In genomic region chr2:79696478-79697230, GRCm38 (mm10) we compare ENCODE assay signal across 18 mouse cellular contexts. TPM values are rescaled to one million over a fixed set of nuclear protein-coding genes. Genes with fewer than 3 reads are reported as not detected.
A peak's percentile ranks its signal among the peaks of the same experiment; 100 is the strongest.
DNase-seq lines count a peak whose midpoint lies in the region; ATAC-seq and TF ChIP-seq lines count a peak whose summit lies in the region.
"Had no signal": no experiment of that assay in that cellular context is flagged by ENCODE, and none has a peak within 500 bp of the region (broad histone marks: within the 10 kb centered on the region; RNA-seq: fewer than 3 reads in every experiment).

No protein-coding gene starts in this region.

- no peak for ATAC-seq in lung, postnatal 0 days
- ATAC-seq in neutrophil, adult 5-6 weeks (ENCODE audit: extremely low read depth, insufficient number of reproducible peaks, low FRiP score, poor library complexity, severe bottlenecking), result peak; percentile 46; the same call in 1 of the 2 replicates

- no peak overlapping the region for H3K27ac ChIP-seq in lung, postnatal 0 days (ENCODE audit: low read length)
- H3K27ac ChIP-seq: embryonic facial prominence, embryonic 13.5 days had no signal

- no peak for TF ChIP-seq EP300 in lung, postnatal 0 days (IDR thresholded peaks at IDR 0.05)

- H3K9ac ChIP-seq in lung, postnatal 0 days (replicated peaks; ENCODE audit: low read depth), result no peak overlapping the region
- H3K9ac ChIP-seq: embryonic facial prominence, embryonic 13.5 days had no signal

- H3K9me3 ChIP-seq in lung, postnatal 0 days (ENCODE audit: low read length), result no peaks in the 10 kb centered on the region
- H3K9me3 ChIP-seq: embryonic facial prominence, embryonic 13.5 days; megakaryocyte, embryonic 14.5 days had no signal

- H3K36me3 ChIP-seq in lung, postnatal 0 days (ENCODE audit: insufficient read depth, low read length), result no peaks in the 10 kb centered on the region
- H3K36me3 ChIP-seq: embryonic facial prominence, embryonic 13.5 days had no signal

- 78% methylated on average over 10 of the region's 10 CpGs for WGBS in lung, postnatal 0 days

- no peaks in the 10 kb centered on the region for H3K4me1 ChIP-seq in lung, postnatal 0 days (ENCODE audit: insufficient read depth, low read depth, low read length)
- H3K4me1 ChIP-seq: embryonic facial prominence, embryonic 13.5 days had no signal

- no peak overlapping the region for H3K4me3 ChIP-seq in lung, postnatal 0 days (ENCODE audit: low read depth, low read length)
- H3K4me3 ChIP-seq: embryonic facial prominence, embryonic 13.5 days; megakaryocyte, embryonic 14.5 days had no signal

- no peak overlapping the region for H3K4me2 ChIP-seq in lung, postnatal 0 days (replicated peaks; ENCODE audit: low read depth, low read length)
- H3K4me2 ChIP-seq: embryonic facial prominence, embryonic 13.5 days; liver, embryonic 11.5 days had no signal

- TF ChIP-seq CTCF in lung, postnatal 0 days (IDR thresholded peaks at IDR 0.05), result no peak

- DNase-seq in lung, postnatal 0 days (ENCODE audit: low spot score), result peak; percentile 28
- no peak for DNase-seq in lung, postnatal 10 days
- DNase-seq in NIH3T3 (ENCODE audit: low read depth), result peak; percentile 57
- peak; percentile 35 for DNase-seq in fibroblast of lung, adult 2 months (ENCODE audit: low read depth)
- DNase-seq in adrenal gland, adult 18-20 months (ENCODE audit: low spot score in 2 of 2), result no peak
- no peak for DNase-seq in left cerebral cortex, adult 18-20 months (ENCODE audit: low spot score in 2 of 2)
- DNase-seq: adrenal gland, adult 2 months; cerebellum, postnatal 36 days; kidney, adult 9 months had no signal

- no peaks in the 10 kb centered on the region for H3K27me3 ChIP-seq in lung, postnatal 0 days (replicated peaks; ENCODE audit: insufficient read depth, low read length)
- H3K27me3 ChIP-seq: CH12.LX; embryonic facial prominence, embryonic 13.5 days; megakaryocyte, embryonic 14.5 days had no signal

RNA-seq across cellular contexts. Expression of gene Ppp1r1c, which starts 10.9 kb away (rescaled TPM):
- not detected in 2 replicates for polyA plus RNA-seq in lung, postnatal 0 days (2015; fragmentation: Nextera tagmentation; extraction: Ambion mirVana)
- 0.58 TPM in 1 of 2 replicates, not detected in the other for total RNA-seq in neutrophil, adult 5-6 weeks (2017)
- total RNA-seq in adrenal gland, adult 18-20 months (2021), result not detected
- total RNA-seq in left cerebral cortex, adult 18-20 months (2021), result under 1 TPM; 0.26 to 0.30 TPM
- total RNA-seq: adrenal gland, adult 2 months; CH12.LX; heart, postnatal 36 days; layer of hippocampus, adult 8-10 months had no signal
- polyA plus RNA-seq: adrenal gland, adult 2 months; gonadal fat pad, adult 2 months; thymus, postnatal 0 days had no signal

Comparison
In these comparisons a context has a peak if more than half of its experiments do, and no peak if none do; other contexts are left out.
1. DNase-seq: peak in lung, postnatal 0 days (single experiment), NIH3T3 (single experiment) and fibroblast of lung, adult 2 months (single experiment); none in lung, postnatal 10 days (single experiment), adrenal gland, adult 18-20 months (0 of 2) and left cerebral cortex, adult 18-20 months (0 of 2).